Mouse (Mus musculus) brain, embryonic 18.5 days (tissue): Measurements from ENCODE around the gene Olfr384.
"Not testable (repeated sequence)": the region's sequence is repeated elsewhere in the genome, so short reads cannot be mapped to it uniquely, and the experiment has no call there.

Source experiments
- DNase-seq: peaks from one replicate; pipeline ENCODE4 v3.0.0-alpha.2; 2012; ENCODE audit warnings: low read depth, low spot score

Gene Olfr384

DNA sequence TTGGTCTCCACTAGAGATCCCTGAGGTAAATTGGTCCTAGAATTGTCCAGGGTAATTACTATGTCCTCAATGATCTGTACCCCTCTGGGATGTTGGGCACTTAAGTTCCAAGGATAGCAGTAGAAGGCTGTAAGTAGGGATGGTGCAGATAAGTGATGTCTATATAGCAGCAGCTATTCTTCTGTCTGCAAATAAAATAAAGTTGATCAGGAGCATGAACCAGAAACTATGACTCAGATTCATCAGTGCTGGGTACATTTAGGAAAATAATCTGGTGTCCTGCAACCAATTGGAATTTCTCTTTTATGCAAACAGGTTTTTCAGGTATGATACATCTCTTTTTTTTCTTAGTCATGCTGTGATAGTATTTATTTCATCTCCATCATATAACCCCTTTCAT lies at the start of gene Olfr384:
Gene Olfr384, plus strand, starts transcription at position 301 of the 400 bp plus-strand sequence.
- DNase-seq = no peak

DNA sequence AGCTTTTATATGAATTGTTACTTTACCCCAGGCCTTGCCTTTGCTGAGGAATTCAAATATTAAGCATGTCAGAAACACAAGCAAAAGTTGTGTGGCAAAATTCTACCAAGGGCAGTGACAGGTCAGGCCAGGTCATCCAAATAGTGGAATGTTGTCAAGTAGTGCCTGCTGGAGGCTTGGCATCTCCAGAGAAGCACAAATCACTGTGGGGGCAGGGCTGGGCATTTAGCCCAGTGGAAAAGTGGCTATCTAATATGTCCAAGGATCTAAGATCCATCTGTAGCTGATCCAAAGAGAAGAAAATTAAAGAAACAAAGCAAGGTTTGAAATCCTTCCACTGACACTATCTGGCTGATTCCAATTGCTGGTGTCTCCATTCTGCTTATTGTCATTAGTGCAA lies 18.5 kb upstream of the Olfr384 start:
- DNase-seq = no peak

DNA sequence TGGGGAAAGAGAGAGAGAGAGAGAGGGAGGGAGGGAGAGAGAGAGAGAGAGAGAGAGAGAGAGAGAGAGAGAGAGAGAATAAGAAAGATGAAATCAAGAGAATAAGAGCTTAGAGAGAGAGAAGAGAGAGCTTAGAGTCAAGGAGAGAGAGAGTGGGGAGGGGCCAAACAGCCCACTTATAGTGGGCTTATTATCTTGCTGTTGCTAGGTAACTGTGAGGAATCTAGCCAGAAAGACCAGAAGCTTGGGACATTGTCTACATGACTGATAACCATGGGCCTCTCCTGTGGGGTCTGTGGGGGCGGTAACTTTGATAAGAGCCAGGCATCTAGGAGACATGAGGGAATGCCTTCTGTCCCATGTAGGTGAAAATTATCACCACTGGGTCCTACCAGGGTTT lies 15.2 kb upstream of the Olfr384 start:
- not testable (repeated sequence) for DNase-seq

DNA sequence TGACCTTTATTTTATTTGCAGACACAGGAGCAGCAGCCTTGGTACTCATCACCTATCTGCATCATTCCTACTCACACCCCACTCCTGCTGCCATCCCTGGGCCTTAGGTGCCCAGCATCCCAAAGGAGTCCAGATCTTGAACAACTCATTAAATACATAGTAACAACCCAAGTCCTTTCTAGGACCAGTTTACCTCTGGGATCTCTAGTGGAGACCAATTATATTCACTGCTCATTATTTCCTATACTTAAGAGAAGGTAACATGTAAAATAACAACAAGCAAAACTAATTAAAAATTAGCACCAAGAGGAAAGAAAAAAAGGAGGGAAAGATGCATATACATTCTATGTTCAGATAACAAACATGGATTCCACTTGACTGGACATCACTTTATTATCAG lies 5.5 kb upstream of the Olfr384 start, which contains the start of gene Olfr385:
Gene Olfr385, minus strand, starts transcription at position 101 of the 400 bp plus-strand sequence.
- no peak for DNase-seq
